Mouse (Mus musculus) G1E (cell line): Measurements from ENCODE around the gene Ahnak2. TPM values are rescaled to one million over a fixed set of nuclear protein-coding genes. Genes with fewer than 3 reads are reported as not detected.
"Not testable (repeated sequence)": the region's sequence is repeated elsewhere in the genome, so short reads cannot be mapped to it uniquely, and the experiment has no call there.

Experiments
- ATAC-seq: 2 replicates; pipeline ENCODE4 v1.8.0; 2016; ENCODE audit warnings: mild to moderate bottlenecking; ENCODE audit not compliant: insufficient number of reproducible peaks, poor library complexity, low FRiP score, severe bottlenecking; ENCODE audit errors: extremely low read depth
- DNase-seq: peaks from one replicate; pipeline ENCODE4 v3.0.0; 2012; ENCODE audit warnings: low spot score
- H3K27me3 ChIP-seq: 2 replicates; pipeline ENCODE4 v1.6.1; 2012; ENCODE audit warnings: mild to moderate bottlenecking, low read length, inconsistent platforms; ENCODE audit not compliant: insufficient read depth
- H3K36me3 ChIP-seq: replicated peaks from 2 replicates; pipeline ENCODE3; 2012; ENCODE audit warnings: mild to moderate bottlenecking, inconsistent platforms
- H3K4me1 ChIP-seq: 2 replicates; pipeline ENCODE4 v1.6.1; 2012; ENCODE audit warnings: low read depth, low read length, inconsistent platforms, mixed read lengths; ENCODE audit not compliant: insufficient read depth
- H3K4me3 ChIP-seq: 2 replicates; pipeline ENCODE4 v1.5.1; 2012; ENCODE audit warnings: low read depth, mild to moderate bottlenecking, inconsistent platforms, low read length, moderate library complexity, mixed read lengths
- H3K9me3 ChIP-seq: replicated peaks from 2 replicates; pipeline ENCODE4 v1.6.1; 2012; ENCODE audit warnings: inconsistent platforms
- CTCF ChIP-seq: IDR thresholded peaks from 2 replicates; pipeline ENCODE4 v1.5.1; 2012; ENCODE audit warnings: low read depth, low read length, inconsistent platforms, mixed read lengths
- GATA1 ChIP-seq: IDR thresholded peaks from 2 replicates; pipeline ENCODE4 v1.6.1; 2012; ENCODE audit warnings: borderline replicate concordance, low read length, inconsistent platforms, mixed read lengths
- GATA2 ChIP-seq: IDR thresholded peaks from 2 replicates; pipeline ENCODE4 v1.6.1; 2012; ENCODE audit warnings: low read depth, low read length, inconsistent platforms, borderline replicate concordance
- POLR2AphosphoS5 ChIP-seq: IDR thresholded peaks from 2 replicates; pipeline ENCODE4 v1.6.1; 2012; ENCODE audit warnings: low read depth, low read length, inconsistent platforms; ENCODE audit not compliant: insufficient replicate concordance
- TAL1 ChIP-seq: conservative IDR thresholded peaks from 2 replicates; pipeline ENCODE4 v1.6.1; 2012; ENCODE audit warnings: low read depth, low read length, inconsistent platforms, mixed read lengths
- polyA plus RNA-seq: library from polyadenylated mRNA; stranded (reverse); fragments of >175 nt; gene quantifications from 2 replicates; pipeline ENCODE4 v1.2.3, GENCODE M21; 2012
- total RNA-seq, 2 experiments: library from RNA; stranded (forward) in 1 of 2; stranded (reverse) in 1 of 2; fragments of 200-1000 nt in 1 of 2; fragments of >200 nt in 1 of 2; fragmentation: Nextera tagmentation in 1 of 2; gene quantifications; 2 replicates each; pipeline ENCODE4 v1.2.3; 2014 to 2017

Gene Ahnak2
- total and polyA plus RNA-seq, 3 experiments: 0.02 to 0.22 TPM; not detected in 1

DNA sequence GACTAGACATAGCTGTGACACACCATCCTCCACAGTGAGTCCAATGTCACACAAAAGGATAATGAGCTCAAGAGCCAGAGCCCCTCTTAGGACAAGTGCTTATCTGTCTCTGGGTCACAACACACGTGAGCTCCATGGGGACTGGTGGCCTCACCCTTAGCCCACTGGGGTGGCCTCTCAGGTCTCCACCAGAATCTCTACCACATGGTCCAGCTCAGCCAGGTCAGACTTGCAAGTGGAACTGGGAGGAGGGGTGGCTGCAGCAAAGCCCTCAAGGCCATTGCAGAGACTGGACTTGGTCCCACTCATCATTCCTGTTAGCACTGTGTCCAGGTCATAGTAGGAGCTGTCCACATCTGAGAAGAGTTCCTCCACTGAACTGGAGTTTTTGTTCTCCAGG, 18.8 kb upstream of the Ahnak2 start:
- Histone ChIP-seq H3K4me3 (no peak overlapping the region; the same call in 1 of the 2 replicates), H3K27me3 (no peaks in the 10 kb centered on the region), H3K36me3 (peaks cover 97% of the 10 kb centered on the region), H3K9me3 (no peaks in the 10 kb centered on the region), H3K4me1 (peaks cover 65% of the 10 kb centered on the region)
- no peak for TF ChIP-seq TAL1
- no peak for TF ChIP-seq POLR2AphosphoS5
- no peak for TF ChIP-seq GATA2
- TF ChIP-seq CTCF: no peak
- TF ChIP-seq GATA1: no peak
- ATAC-seq (no peak), DNase-seq (no peak)

GRCm38 (mm10) chr12:112820401-112820999, 18.0 kb upstream of the Ahnak2 start:
- Histone ChIP-seq H3K27me3 (no peaks in the 10 kb centered on the region), H3K4me1 (peaks cover 62% of the 10 kb centered on the region), H3K36me3 (peaks cover 97% of the 10 kb centered on the region), H3K9me3 (no peaks in the 10 kb centered on the region), H3K4me3 (no peak overlapping the region; the same call in 1 of the 2 replicates)
- TF ChIP-seq CTCF (no peak), POLR2AphosphoS5 (0 out of 2 replicates have a peak, but pooled peaks have one; percentile 58)
- DNase-seq (no peak), ATAC-seq (no peak)

GRCm38 (mm10) chr12:112819057-112819662, 16.7 kb upstream of the Ahnak2 start:
- Histone ChIP-seq H3K27me3 (no peaks in the 10 kb centered on the region), H3K9me3 (no peaks in the 10 kb centered on the region), H3K36me3 (peaks cover 98% of the 10 kb centered on the region), H3K4me3 (no peak overlapping the region), H3K4me1 (peaks cover 50% of the 10 kb centered on the region)
- no peak for ATAC-seq
- TF ChIP-seq GATA1: no peak
- no peak for TF ChIP-seq POLR2AphosphoS5
- TF ChIP-seq CTCF: no peak
- TF ChIP-seq TAL1: no peak
- TF ChIP-seq GATA2: no peak
- DNase-seq: no peak

GRCm38 (mm10) chr12:112816866-112817265, 14.4 kb upstream of the Ahnak2 start:
- not testable (repeated sequence) for H3K4me3 ChIP-seq, ATAC-seq, H3K9me3 ChIP-seq, DNase-seq, H3K27me3 ChIP-seq
- peaks cover 30% of the 10 kb centered on the region for H3K4me1 ChIP-seq
- peaks cover 99% of the 10 kb centered on the region for H3K36me3 ChIP-seq

DNA sequence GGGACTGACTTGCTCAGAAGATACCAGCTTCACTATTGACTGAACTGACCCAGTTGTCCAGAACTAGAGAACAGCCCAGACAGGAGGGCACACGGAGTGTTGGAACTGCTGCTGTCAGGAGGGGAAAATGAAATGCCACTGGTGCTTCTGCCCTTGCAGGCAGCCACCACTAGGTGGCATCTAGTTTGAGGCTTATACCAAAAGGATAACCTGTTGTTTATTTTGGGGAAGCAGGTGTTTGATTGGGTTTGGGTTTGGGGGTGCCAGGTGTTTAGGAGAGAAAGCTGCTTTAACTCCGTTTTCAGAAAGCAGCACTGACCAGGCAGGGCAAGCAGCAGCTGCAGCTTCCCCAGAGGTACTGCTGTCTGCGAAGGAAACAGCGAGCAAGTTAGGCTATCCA, 13.8 kb upstream of the Ahnak2 start:
- ATAC-seq (peak; percentile 46; the same call in 1 of the 2 replicates), DNase-seq (peak; percentile 72)
- Histone ChIP-seq H3K4me3 (no peak overlapping the region), H3K27me3 (no peaks in the 10 kb centered on the region), H3K4me1 (peaks cover 24% of the 10 kb centered on the region), H3K9me3 (no peaks in the 10 kb centered on the region), H3K36me3 (peaks cover 99% of the 10 kb centered on the region)
- TF ChIP-seq CTCF (peak; percentile 96), TAL1 (no peak), POLR2AphosphoS5 (no peak), GATA2 (no peak), GATA1 (no peak)

- no peaks in the 10 kb centered on the region for H3K9me3 ChIP-seq
- H3K27me3 ChIP-seq: no peaks in the 10 kb centered on the region; the same call in 1 of the 2 replicates
- ATAC-seq (no peak), DNase-seq (no peak)
- H3K36me3 ChIP-seq: peaks cover 93% of the 10 kb centered on the region
- no peak overlapping the region for H3K4me3 ChIP-seq
- peaks cover 23% of the 10 kb centered on the region for H3K4me1 ChIP-seq
- TF ChIP-seq CTCF (no peak), TAL1 (no peak), POLR2AphosphoS5 (no peak), GATA1 (no peak), GATA2 (no peak)
These were observed 12.4 kb upstream of the Ahnak2 start for GRCm38 (mm10) chr12:112814682-112815470.

- H3K36me3 ChIP-seq: peaks cover 78% of the 10 kb centered on the region
These were observed 10.9 kb upstream of the Ahnak2 start for GRCm38 (mm10) chr12:112813370-112813769.

More at GRCm38 (mm10) chr12:112813370-112813769, 10.9 kb upstream of the Ahnak2 start:
- Histone ChIP-seq H3K9me3 (no peaks in the 10 kb centered on the region), H3K27me3 (peaks cover 9% of the 10 kb centered on the region), H3K4me1 (peaks cover 32% of the 10 kb centered on the region), H3K4me3 (no peak overlapping the region)
- TF ChIP-seq POLR2AphosphoS5: no peak
- ATAC-seq (no peak), DNase-seq (no peak)
